Mouse (Mus musculus): ENCODE measurements around the gene Terb2. TPM values are rescaled to one million over a fixed set of nuclear protein-coding genes. Genes with fewer than 3 reads are reported as not detected.
"Not testable (repeated sequence)": the region's sequence is repeated elsewhere in the genome, so short reads cannot be mapped to it uniquely, and the experiment has no call there.

The Terb2 gene
- polyA plus RNA-seq, 1 experiment from 2014 or later, result 0.09 TPM

- Histone ChIP-seq H3K27ac (replicated peaks) (no peak overlapping the region), H3K27me3 (no peaks in the 10 kb centered on the region), H3K4me3 (no peak overlapping the region), H3K4me1 (replicated peaks) (no peaks in the 10 kb centered on the region), H3K4me2 (no peak overlapping the region), H3K9me3 (no peaks in the 10 kb centered on the region), H3K9ac (no peak overlapping the region), H3K36me3 (no peaks in the 10 kb centered on the region)
- ATAC-seq (ENCODE audit: low FRiP score, low read depth), result no peak
- WGBS, result 27% methylated on average over 3 of the region's 3 CpGs
Observed at GRCm38 (mm10) chr2:122210534-122211228, 24.6 kb downstream of the Terb2 start.

GRCm38 (mm10) chr2:122217075-122217474 is 31.0 kb downstream of the Terb2 start:
- H3K27ac ChIP-seq (replicated peaks); H3K9me3 ChIP-seq; H3K9ac ChIP-seq; H3K36me3 ChIP-seq; H3K4me3 ChIP-seq; H3K4me1 ChIP-seq (replicated peaks); H3K4me2 ChIP-seq; H3K27me3 ChIP-seq; ATAC-seq (ENCODE audit: low FRiP score, low read depth): not testable (repeated sequence)
- WGBS, result 98% methylated on average over 4 of the region's 4 CpGs

- Histone ChIP-seq H3K9me3 (no peaks in the 10 kb centered on the region), H3K4me1 (replicated peaks) (no peaks in the 10 kb centered on the region), H3K27ac (replicated peaks) (no peak overlapping the region), H3K4me2 (no peak overlapping the region), H3K4me3 (no peak overlapping the region), H3K27me3 (no peaks in the 10 kb centered on the region), H3K9ac (no peak overlapping the region), H3K36me3 (no peaks in the 10 kb centered on the region)
- no peak for ATAC-seq (ENCODE audit: low FRiP score, low read depth)
- 79% methylated on average over 2 of the region's 2 CpGs for WGBS
Observed at GRCm38 (mm10) chr2:122218234-122218633, 32.2 kb downstream of the Terb2 start.

- ATAC-seq (ENCODE audit: low FRiP score, low read depth), result no peak
- Histone ChIP-seq H3K4me2 (no peak overlapping the region), H3K4me1 (replicated peaks) (no peaks in the 10 kb centered on the region), H3K4me3 (no peak overlapping the region), H3K27me3 (no peaks in the 10 kb centered on the region), H3K9me3 (no peaks in the 10 kb centered on the region), H3K36me3 (no peaks in the 10 kb centered on the region), H3K27ac (replicated peaks) (no peak overlapping the region), H3K9ac (no peak overlapping the region)
- 80% methylated on average over 4 of the region's 4 CpGs for WGBS
Observed at GRCm38 (mm10) chr2:122221378-122221777, 35.3 kb downstream of the Terb2 start.

- no peaks in the 10 kb centered on the region for H3K36me3 ChIP-seq
- WGBS, result 67% methylated on average over 5 of the region's 5 CpGs
Observed at GRCm38 (mm10) chr2:122221798-122222197, 35.7 kb downstream of the Terb2 start.

GRCm38 (mm10) chr2:122222272-122222671 is 36.2 kb downstream of the Terb2 start:
- WGBS, result 93% methylated on average over 5 of the region's 5 CpGs
- no peaks in the 10 kb centered on the region for H3K9me3 ChIP-seq
- H3K4me1 ChIP-seq (replicated peaks), result no peaks in the 10 kb centered on the region
- H3K4me3 ChIP-seq, result no peak overlapping the region
- no peak overlapping the region for H3K27ac ChIP-seq (replicated peaks)
- no peak overlapping the region for H3K9ac ChIP-seq
- ATAC-seq (ENCODE audit: low FRiP score, low read depth), result no peak
- no peak overlapping the region for H3K4me2 ChIP-seq
- H3K36me3 ChIP-seq, result no peaks in the 10 kb centered on the region
- no peaks in the 10 kb centered on the region for H3K27me3 ChIP-seq

More at GRCm38 (mm10) chr2:122221798-122222197, 35.7 kb downstream of the Terb2 start:
- H3K27ac ChIP-seq (replicated peaks), result no peak overlapping the region
- no peak for ATAC-seq (ENCODE audit: low FRiP score, low read depth)
- no peak overlapping the region for H3K4me2 ChIP-seq
- H3K4me3 ChIP-seq, result no peak overlapping the region
- no peaks in the 10 kb centered on the region for H3K9me3 ChIP-seq
- H3K4me1 ChIP-seq (replicated peaks), result no peaks in the 10 kb centered on the region
- H3K9ac ChIP-seq, result no peak overlapping the region
- H3K27me3 ChIP-seq, result no peaks in the 10 kb centered on the region

- no peak overlapping the region for H3K9ac ChIP-seq
- no peaks in the 10 kb centered on the region for H3K27me3 ChIP-seq
- ATAC-seq (ENCODE audit: low FRiP score, low read depth), result no peak
- no peaks in the 10 kb centered on the region for H3K36me3 ChIP-seq
- no peaks in the 10 kb centered on the region for H3K4me1 ChIP-seq (replicated peaks)
- H3K9me3 ChIP-seq, result no peaks in the 10 kb centered on the region
- no peak overlapping the region for H3K27ac ChIP-seq (replicated peaks)
- no peak overlapping the region for H3K4me2 ChIP-seq
- no peak overlapping the region for H3K4me3 ChIP-seq
Observed at GRCm38 (mm10) chr2:122223654-122224053, 37.6 kb downstream of the Terb2 start.

- Histone ChIP-seq H3K9ac (no peak overlapping the region), H3K27me3 (no peaks in the 10 kb centered on the region), H3K9me3 (no peaks in the 10 kb centered on the region), H3K4me3 (no peak overlapping the region), H3K36me3 (no peaks in the 10 kb centered on the region), H3K4me1 (replicated peaks) (peaks cover 10% of the 10 kb centered on the region), H3K27ac (replicated peaks) (no peak overlapping the region), H3K4me2 (no peak overlapping the region)
- ATAC-seq (ENCODE audit: low FRiP score, low read depth), result no peak
- 89% methylated on average over 6 of the region's 6 CpGs for WGBS
Observed at GRCm38 (mm10) chr2:122230395-122230794, 44.3 kb downstream of the Terb2 start.

GRCm38 (mm10) chr2:122231616-122232015 is 45.5 kb downstream of the Terb2 start:
- 76% methylated on average over 9 of the region's 9 CpGs for WGBS

GRCm38 (mm10) chr2:122233341-122233740 is 47.3 kb downstream of the Terb2 start:
- H3K27me3 ChIP-seq, result no peaks in the 10 kb centered on the region
- H3K9me3 ChIP-seq, result no peaks in the 10 kb centered on the region
- peak; percentile 2; the same call in 1 of the 2 replicates for ATAC-seq (ENCODE audit: low FRiP score, low read depth)
- peak overlapping the region; percentile 79 for H3K4me2 ChIP-seq
- 53% methylated on average over 5 of the region's 5 CpGs for WGBS
- H3K27ac ChIP-seq (replicated peaks), result no peak overlapping the region
- no peak overlapping the region for H3K9ac ChIP-seq
- H3K4me1 ChIP-seq (replicated peaks), result peaks cover 14% of the 10 kb centered on the region
- H3K4me3 ChIP-seq, result peak overlapping the region; percentile 56; the same call in 1 of the 2 replicates
- no peaks in the 10 kb centered on the region for H3K36me3 ChIP-seq

More at GRCm38 (mm10) chr2:122231616-122232015, 45.5 kb downstream of the Terb2 start:
- H3K27me3 ChIP-seq, result no peaks in the 10 kb centered on the region
- no peak overlapping the region for H3K9ac ChIP-seq
- ATAC-seq (ENCODE audit: low FRiP score, low read depth), result no peak
- no peak overlapping the region for H3K27ac ChIP-seq (replicated peaks)
- H3K4me2 ChIP-seq, result no peak overlapping the region
- no peak overlapping the region for H3K4me3 ChIP-seq
- no peaks in the 10 kb centered on the region for H3K9me3 ChIP-seq
- peaks cover 11% of the 10 kb centered on the region for H3K4me1 ChIP-seq (replicated peaks)
- no peaks in the 10 kb centered on the region for H3K36me3 ChIP-seq

- Histone ChIP-seq H3K27ac (replicated peaks) (peak overlapping the region; percentile 69), H3K9ac (peak overlapping the region; percentile 56), H3K27me3 (no peaks in the 10 kb centered on the region), H3K36me3 (no peaks in the 10 kb centered on the region), H3K4me2 (peak overlapping the region; percentile 79), H3K4me1 (replicated peaks) (peaks cover 14% of the 10 kb centered on the region), H3K9me3 (no peaks in the 10 kb centered on the region), H3K4me3 (peak overlapping the region; percentile 56)
- peak; percentile 46 for ATAC-seq (ENCODE audit: low FRiP score, low read depth)
- 6% methylated on average over 26 of the region's 26 CpGs for WGBS
Observed at GRCm38 (mm10) chr2:122233759-122234557, 47.9 kb downstream of the Terb2 start.

- Histone ChIP-seq H3K27me3 (no peaks in the 10 kb centered on the region), H3K4me2 (peak within 1 kb of the TSS; percentile 79), H3K36me3 (no peaks in the 10 kb centered on the region), H3K27ac (replicated peaks) (peak within 1 kb of the TSS; percentile 69), H3K4me3 (peak within 1 kb of the TSS; percentile 56), H3K4me1 (replicated peaks) (peaks cover 14% of the 10 kb centered on the region), H3K9ac (peak within 1 kb of the TSS; percentile 56), H3K9me3 (no peaks in the 10 kb centered on the region)
- peak; percentile 94 for ATAC-seq (ENCODE audit: low FRiP score, low read depth)
- under 1% methylated on average over 35 of the region's 35 CpGs for WGBS
Observed at GRCm38 (mm10) chr2:122234611-122235288, 48.7 kb downstream of the Terb2 start, which contains the start of gene Sord. Gene Sord, plus strand, starts transcription at chr2:122234749.
